Mouse (Mus musculus): ENCODE data around the gene Gja8.

The Gja8 gene

DNA sequence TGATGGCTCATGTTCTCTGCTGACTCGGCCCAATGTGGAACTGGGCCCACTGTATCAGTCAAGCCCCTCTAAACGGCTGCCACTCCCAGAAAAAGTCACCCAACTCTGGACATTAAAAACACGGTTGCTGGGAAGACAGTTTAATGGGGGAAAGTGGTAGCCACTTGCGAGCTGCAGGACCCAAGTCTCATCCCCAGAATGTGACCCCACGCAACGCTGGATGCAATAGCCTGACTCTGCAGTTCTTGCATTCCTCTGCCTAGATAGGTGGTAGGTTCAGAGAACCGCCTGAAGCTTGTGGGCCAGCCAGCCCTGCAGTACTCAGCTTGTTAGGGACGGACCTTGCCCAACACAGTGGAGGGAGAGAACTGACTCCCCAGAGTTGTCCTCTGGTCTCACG lies 46.3 kb downstream of the Gja8 start:
- no peak for DNase-seq

GRCm38 (mm10) chr3:96874808-96875571 lies 50.8 kb downstream of the Gja8 start:
- DNase-seq = no peak

- no peak for DNase-seq
Observed at GRCm38 (mm10) chr3:96872501-96872900, 53.3 kb downstream of the Gja8 start.

- DNase-seq = no peak
Observed at GRCm38 (mm10) chr3:96871070-96871469, 54.8 kb downstream of the Gja8 start.

DNA sequence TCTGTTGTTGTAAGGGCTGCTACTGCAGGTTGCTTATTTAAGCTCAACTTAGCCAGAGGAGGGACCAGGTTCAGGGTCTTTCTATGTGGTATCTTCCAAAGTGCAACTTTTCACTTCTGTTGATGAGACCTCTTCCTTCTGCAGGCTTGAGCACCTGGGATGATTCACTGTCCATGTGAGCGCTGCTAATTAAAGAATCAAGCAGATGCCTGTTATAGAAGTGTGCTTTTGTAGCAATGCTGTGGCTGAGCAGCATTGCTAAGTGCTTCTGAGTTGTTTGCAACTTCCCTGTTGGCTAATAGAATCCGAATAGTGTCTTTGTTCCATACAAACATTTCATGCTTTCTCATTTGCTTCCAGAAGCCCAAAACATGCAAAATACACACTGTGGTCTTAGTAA lies 55.5 kb downstream of the Gja8 start:
- no peak for DNase-seq

- DNase-seq = no peak
Observed at GRCm38 (mm10) chr3:96869091-96869490, 56.7 kb downstream of the Gja8 start.

GRCm38 (mm10) chr3:96868566-96868965 lies 57.3 kb downstream of the Gja8 start:
- no peak for DNase-seq

DNA sequence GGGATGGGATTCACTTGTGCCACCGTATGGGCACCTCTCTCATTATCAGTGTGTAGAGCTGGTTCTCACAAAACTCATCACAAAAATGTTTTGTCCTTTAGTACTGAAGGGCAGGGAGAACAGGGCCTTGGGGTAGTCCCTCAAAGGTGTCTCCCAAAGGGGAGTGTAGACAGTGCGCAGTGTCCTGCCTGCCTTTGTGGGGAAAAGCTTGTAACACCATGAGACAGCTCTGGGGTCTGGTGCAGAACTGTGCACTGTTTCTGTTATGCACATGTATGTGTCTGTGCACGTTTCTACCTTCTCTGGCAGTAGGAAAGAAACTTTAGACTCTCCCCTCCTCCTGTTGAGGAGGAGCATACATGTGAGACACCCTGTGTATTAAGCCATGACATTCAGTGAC lies 58.0 kb downstream of the Gja8 start:
- DNase-seq = no peak
